Mouse (Mus musculus): ENCODE results near the gene Atp5h.

The Atp5h gene

GRCm38 (mm10) chr11:115367395-115367944 lies 52.3 kb downstream of the Atp5h start, which contains the start of gene Hid1:
Gene Hid1, minus strand, starts transcription at chr11:115367756.
- in situ Hi-C loops (cut with MboI, MseI) = no loop called here

DNA sequence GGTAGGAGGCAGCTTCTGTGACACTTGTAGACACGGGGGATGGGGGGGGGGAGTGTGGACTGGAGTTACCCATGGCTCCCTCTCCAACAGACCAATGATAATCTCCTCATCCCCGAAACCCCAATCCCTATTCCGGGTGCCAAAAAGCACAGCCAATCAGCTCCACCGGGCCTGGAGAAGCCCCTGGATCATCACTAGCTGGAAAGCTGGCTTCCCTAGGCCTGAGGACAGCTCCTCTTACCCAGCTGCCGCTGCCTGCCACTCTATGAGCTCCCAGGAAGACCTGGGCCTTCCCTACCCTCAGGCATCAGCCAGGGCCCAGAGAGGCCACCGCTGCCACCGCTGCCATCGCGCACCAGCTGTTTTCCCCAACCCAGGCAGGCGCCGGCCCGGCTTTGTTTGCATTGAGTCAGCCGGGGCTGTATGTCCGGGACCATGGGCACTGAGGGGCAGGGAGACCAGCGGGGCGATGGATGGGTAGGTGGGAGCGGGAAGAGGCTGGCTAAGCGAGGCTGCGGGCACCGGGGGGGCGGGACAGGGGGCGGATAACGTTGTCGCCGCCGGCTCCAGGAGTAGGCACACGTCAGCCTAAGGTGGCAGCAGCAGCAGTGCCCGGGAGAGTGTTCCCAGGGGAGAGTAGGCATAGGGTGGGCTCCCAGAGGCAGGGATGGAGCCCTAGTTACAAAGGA lies 52.9 kb downstream of the Atp5h start:
- in situ Hi-C loops (cut with MboI, MseI) = no loop called here

DNA sequence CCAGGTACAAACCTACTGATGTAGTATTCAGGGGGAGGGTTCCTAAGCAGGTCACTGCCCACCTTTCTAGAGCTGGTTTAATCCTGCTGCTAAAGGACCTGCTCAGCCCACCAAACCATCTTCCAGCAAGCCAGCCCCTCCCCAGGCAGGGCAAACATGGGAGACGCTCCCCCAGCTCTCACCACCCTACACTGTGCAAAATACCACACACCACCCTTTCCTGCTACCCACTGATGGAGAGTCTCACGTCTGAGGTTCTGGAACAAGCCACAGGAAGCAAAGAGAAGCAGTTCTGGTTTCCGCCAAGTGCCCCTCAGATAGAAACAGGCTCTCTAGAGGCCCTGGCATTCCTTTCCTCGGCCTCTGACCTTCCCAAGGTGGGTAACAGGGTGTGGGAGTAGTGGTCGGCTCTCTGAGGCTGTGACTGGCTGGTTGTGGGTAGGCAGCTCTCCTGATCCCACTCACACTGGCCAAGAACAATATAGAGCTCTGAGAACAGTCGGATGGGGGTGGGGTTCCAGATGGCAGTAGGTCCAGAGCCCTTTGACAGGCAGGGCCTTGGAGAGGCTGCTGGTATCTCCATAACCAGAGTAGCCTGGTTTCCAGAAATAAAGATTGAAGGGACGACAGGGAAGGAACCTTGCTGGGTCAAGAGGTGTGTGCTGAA lies 53.6 kb downstream of the Atp5h start:
- in situ Hi-C loops (cut with MboI, MseI) = no loop called here
